Mouse (Mus musculus) midbrain, embryonic 12.5 days (tissue): ENCODE data around the gene Scamp3. TPM values are rescaled to one million over a fixed set of nuclear protein-coding genes. Genes with fewer than 3 reads are reported as not detected.
A peak's percentile ranks its signal among the peaks of the same experiment; 100 is the strongest.

ENCODE experiments used
- ATAC-seq: fragments of 200-750 bp; cut with Nextera tagmentation; 2 replicates; pipeline ENCODE4 v1.8.0; 2017; ENCODE audit warnings: low read depth, moderate TSS enrichment, moderate library complexity; ENCODE audit not compliant: low FRiP score
- H3K27ac ChIP-seq: fragments of 300-500 bp; sonication (generic); replicated peaks from 2 replicates; pipeline ENCODE4 v1.5.1; 2016; ENCODE audit warnings: mild to moderate bottlenecking
- H3K27me3 ChIP-seq: fragments of 300-500 bp; sonication (generic); 2 replicates; pipeline ENCODE4 v1.6.1; 2016; ENCODE audit warnings: mild to moderate bottlenecking
- H3K36me3 ChIP-seq: fragments of 300-500 bp; sonication (generic); 2 replicates; pipeline ENCODE4 v1.6.1; 2016
- H3K4me1 ChIP-seq: fragments of 300-500 bp; sonication (generic); 2 replicates; pipeline ENCODE4 v1.6.1; 2016
- H3K4me2 ChIP-seq: fragments of 300-500 bp; sonication (generic); replicated peaks from 2 replicates; pipeline ENCODE4 v1.6.1; 2016; ENCODE audit warnings: mild to moderate bottlenecking, moderate library complexity
- H3K4me3 ChIP-seq: fragments of 300-500 bp; sonication (generic); 2 replicates; pipeline ENCODE4 v1.5.1; 2016; ENCODE audit warnings: mild to moderate bottlenecking
- H3K9ac ChIP-seq: fragments of 300-500 bp; sonication (generic); replicated peaks from 2 replicates; pipeline ENCODE4 v1.6.1; 2016; ENCODE audit warnings: mild to moderate bottlenecking, moderate library complexity
- H3K9me3 ChIP-seq: fragments of 300-500 bp; sonication (generic); 2 replicates; pipeline ENCODE4 v1.6.1; 2016; ENCODE audit warnings: mild to moderate bottlenecking
- WGBS: fragments of 180-500 bp; shearing (Covaris S2); methylation state at CpG from one replicate; pipeline ENCODE4 v1.1.7; 2016; 5-methylcytosine and 5-hydroxymethylcytosine counted together
- polyA plus RNA-seq: library from polyadenylated mRNA; unstranded; fragments of >200 nt; fragmentation: Nextera tagmentation; extraction: Ambion mirVana; gene quantifications from 2 replicates; pipeline ENCODE4 v1.2.1, GENCODE M21; 2016

Scamp3 gene
- polyA plus RNA-seq, 1 experiment from 2014 or later = 97.1 TPM

- peak within 1 kb of the TSS; percentile 94 for H3K9ac ChIP-seq
- no peaks in the 10 kb centered on the region for H3K27me3 ChIP-seq
- peaks cover 31% of the 10 kb centered on the region for H3K4me1 ChIP-seq
- peak within 1 kb of the TSS; percentile 68 for H3K4me2 ChIP-seq
- H3K4me3 ChIP-seq = peak within 1 kb of the TSS; percentile 95
- peaks cover 31% of the 10 kb centered on the region for H3K36me3 ChIP-seq
- peak; percentile 96 for ATAC-seq
- no peaks in the 10 kb centered on the region for H3K9me3 ChIP-seq
- peak within 1 kb of the TSS; percentile 95 for H3K27ac ChIP-seq
- under 1% methylated on average over 79 of the region's 79 CpGs for WGBS
These were observed 12.6 kb upstream of the Scamp3 start, which contains the start of gene Clk2 for GRCm38 (mm10) chr3:89164506-89165267. TSS of gene Clk2 (plus strand) at chr3:89164795.

- Histone ChIP-seq H3K36me3 (peaks cover 38% of the 10 kb centered on the region), H3K9me3 (no peaks in the 10 kb centered on the region), H3K27me3 (no peaks in the 10 kb centered on the region), H3K27ac (peak overlapping the region; percentile 95), H3K4me2 (peak overlapping the region; percentile 68), H3K9ac (peak overlapping the region; percentile 94), H3K4me3 (peak overlapping the region; percentile 95), H3K4me1 (peaks cover 25% of the 10 kb centered on the region)
- 28% methylated on average over 12 of the region's 12 CpGs for WGBS
- ATAC-seq = no peak
These were observed 11.9 kb upstream of the Scamp3 start for GRCm38 (mm10) chr3:89165268-89165870.

GRCm38 (mm10) chr3:89166945-89167344, 10.3 kb upstream of the Scamp3 start:
- H3K4me2 ChIP-seq = no peak overlapping the region
- H3K4me1 ChIP-seq = peaks cover 25% of the 10 kb centered on the region
- peaks cover 52% of the 10 kb centered on the region for H3K36me3 ChIP-seq
- no peaks in the 10 kb centered on the region for H3K27me3 ChIP-seq
- 0 out of 2 replicates have a peak overlapping the region, but pooled peaks have one; percentile 15 for H3K9ac ChIP-seq
- no peak for ATAC-seq
- no peaks in the 10 kb centered on the region for H3K9me3 ChIP-seq
- no peak overlapping the region for H3K4me3 ChIP-seq
- no peak overlapping the region for H3K27ac ChIP-seq
- 93% methylated on average over 19 of the region's 19 CpGs for WGBS

- WGBS = 92% methylated on average over 11 of the region's 11 CpGs
These were observed 2.4 kb upstream of the Scamp3 start for GRCm38 (mm10) chr3:89174844-89175243.

GRCm38 (mm10) chr3:89175544-89175943, 1.7 kb upstream of the Scamp3 start:
- Histone ChIP-seq H3K4me1 (peaks cover 14% of the 10 kb centered on the region), H3K4me3 (no peak overlapping the region), H3K27ac (no peak overlapping the region), H3K4me2 (no peak overlapping the region), H3K27me3 (no peaks in the 10 kb centered on the region), H3K9ac (no peak overlapping the region), H3K36me3 (peaks cover 78% of the 10 kb centered on the region), H3K9me3 (no peaks in the 10 kb centered on the region)
- WGBS = 93% methylated on average over 10 of the region's 10 CpGs
- no peak for ATAC-seq

More at GRCm38 (mm10) chr3:89174844-89175243, 2.4 kb upstream of the Scamp3 start:
- Histone ChIP-seq H3K9me3 (no peaks in the 10 kb centered on the region), H3K4me1 (peaks cover 14% of the 10 kb centered on the region), H3K27me3 (no peaks in the 10 kb centered on the region), H3K9ac (no peak overlapping the region), H3K4me3 (no peak overlapping the region), H3K4me2 (no peak overlapping the region), H3K36me3 (peaks cover 78% of the 10 kb centered on the region), H3K27ac (no peak overlapping the region)
- no peak for ATAC-seq

DNA sequence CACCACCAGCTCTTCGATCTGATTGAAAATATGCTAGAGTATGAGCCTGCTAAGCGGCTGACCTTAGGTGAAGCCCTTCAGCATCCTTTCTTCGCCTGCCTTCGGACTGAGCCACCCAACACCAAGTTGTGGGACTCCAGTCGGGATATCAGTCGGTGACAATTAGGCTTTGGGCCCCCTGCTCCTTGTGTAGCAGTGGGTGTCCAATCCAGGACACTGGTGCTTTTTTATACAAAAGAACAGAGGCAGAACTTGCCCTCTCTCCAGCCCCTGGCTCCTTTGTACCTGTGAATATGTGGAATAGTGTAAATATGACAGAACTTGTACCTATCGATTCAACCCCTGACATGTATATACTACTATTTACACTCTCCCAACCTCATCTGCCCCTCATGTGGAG, 852 bp upstream of the Scamp3 start:
- no peak overlapping the region for H3K9ac ChIP-seq
- ATAC-seq = 0 out of 2 replicates have a peak, but pooled peaks have one; percentile 6
- H3K4me1 ChIP-seq = peaks cover 14% of the 10 kb centered on the region
- H3K4me2 ChIP-seq = no peak overlapping the region; the same call in 1 of the 2 replicates
- no peak overlapping the region for H3K27ac ChIP-seq
- no peaks in the 10 kb centered on the region for H3K9me3 ChIP-seq
- 85% methylated on average over 7 of the region's 7 CpGs for WGBS
- H3K4me3 ChIP-seq = no peak overlapping the region
- H3K36me3 ChIP-seq = peaks cover 79% of the 10 kb centered on the region
- H3K27me3 ChIP-seq = no peaks in the 10 kb centered on the region

DNA sequence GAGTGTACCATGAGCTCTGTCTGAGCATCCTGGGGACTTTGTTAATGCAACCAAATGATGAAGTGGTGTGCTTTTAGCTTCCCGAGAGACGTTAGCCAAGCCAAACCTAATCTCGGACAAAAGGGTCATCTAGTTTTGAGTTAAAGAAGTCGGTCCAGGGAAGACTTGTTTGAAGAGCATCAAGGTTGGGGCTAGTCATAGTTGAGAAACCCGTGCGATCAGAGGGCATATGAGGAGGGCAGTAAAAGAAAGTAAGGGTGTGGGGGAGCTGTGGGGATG, 773 bp downstream of the Scamp3 start:
- Histone ChIP-seq H3K9me3 (no peaks in the 10 kb centered on the region), H3K36me3 (peaks cover 74% of the 10 kb centered on the region), H3K27me3 (no peaks in the 10 kb centered on the region), H3K4me2 (peak overlapping the region; percentile 77), H3K9ac (peak overlapping the region; percentile 73), H3K4me3 (peak overlapping the region; percentile 66), H3K4me1 (peaks cover 17% of the 10 kb centered on the region), H3K27ac (no peak overlapping the region)
- WGBS = 10% methylated on average over 6 of the region's 6 CpGs
- ATAC-seq = no peak

GRCm38 (mm10) chr3:89179056-89179455, 1.8 kb downstream of the Scamp3 start:
- Histone ChIP-seq H3K27me3 (no peaks in the 10 kb centered on the region), H3K4me3 (0 out of 2 replicates have a peak overlapping the region, but pooled peaks have one; percentile 2), H3K36me3 (peaks cover 64% of the 10 kb centered on the region), H3K9me3 (no peaks in the 10 kb centered on the region), H3K27ac (no peak overlapping the region), H3K9ac (no peak overlapping the region), H3K4me2 (peak overlapping the region; percentile 77; the same call in 1 of the 2 replicates), H3K4me1 (peaks cover 25% of the 10 kb centered on the region)
- WGBS = 89% methylated on average over 11 of the region's 11 CpGs
- no peak for ATAC-seq

DNA sequence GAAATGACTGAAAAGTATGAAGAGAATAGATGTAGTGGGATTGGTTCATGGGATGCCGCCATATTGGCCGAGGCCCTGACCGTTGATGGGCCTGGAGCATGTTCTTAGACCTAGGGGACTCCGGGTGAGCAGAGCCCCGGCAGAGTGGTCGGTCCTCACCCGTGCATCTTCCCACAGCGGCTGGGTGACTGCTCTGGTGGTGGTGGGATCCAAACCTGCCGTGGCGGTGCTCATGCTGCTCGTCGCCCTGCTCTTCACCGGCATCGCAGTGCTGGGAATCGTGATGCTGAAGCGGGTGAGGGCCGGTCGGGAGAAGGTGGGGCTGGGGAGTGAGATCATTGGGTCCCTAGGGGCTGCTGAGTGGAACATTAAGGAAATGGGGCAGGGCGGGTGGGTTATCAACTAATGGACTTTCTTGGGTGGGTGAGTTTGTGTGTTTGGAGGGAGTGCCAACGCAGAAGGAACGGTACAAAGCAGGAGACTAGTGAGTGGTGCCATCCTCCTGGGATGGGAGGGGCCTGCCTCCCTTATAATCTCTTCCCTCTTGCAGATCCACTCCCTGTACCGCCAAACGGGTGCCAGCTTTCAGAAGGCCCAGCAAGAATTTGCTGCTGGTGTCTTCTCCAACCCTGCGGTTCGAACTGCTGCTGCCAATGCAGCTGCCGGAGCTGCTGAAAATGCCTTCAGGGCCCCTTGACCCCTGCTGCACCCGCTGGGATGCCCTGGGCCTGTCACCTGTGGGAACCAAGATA, 4.7 kb downstream of the Scamp3 start:
- Histone ChIP-seq H3K4me2 (no peak overlapping the region), H3K27ac (peak overlapping the region; percentile 90; the same call in 1 of the 2 replicates), H3K36me3 (peaks cover 37% of the 10 kb centered on the region), H3K4me3 (no peak overlapping the region), H3K9me3 (no peaks in the 10 kb centered on the region), H3K9ac (no peak overlapping the region), H3K27me3 (peaks cover 1% of the 10 kb centered on the region), H3K4me1 (peaks cover 45% of the 10 kb centered on the region)
- no peak for ATAC-seq
- WGBS = 96% methylated on average over 27 of the region's 27 CpGs

- Histone ChIP-seq H3K4me1 (peaks cover 51% of the 10 kb centered on the region), H3K27ac (peak overlapping the region; percentile 90), H3K4me3 (peak overlapping the region; percentile 62; the same call in 1 of the 2 replicates), H3K27me3 (peaks cover 8% of the 10 kb centered on the region), H3K9ac (peak overlapping the region; percentile 88; the same call in 1 of the 2 replicates), H3K9me3 (no peaks in the 10 kb centered on the region), H3K4me2 (peak overlapping the region; percentile 96), H3K36me3 (peaks cover 37% of the 10 kb centered on the region)
- peak; percentile 24; the same call in 1 of the 2 replicates for ATAC-seq
- 55% methylated on average over 7 of the region's 7 CpGs for WGBS
These were observed 5.3 kb downstream of the Scamp3 start for GRCm38 (mm10) chr3:89182531-89183057.

GRCm38 (mm10) chr3:89183058-89183958, 6.0 kb downstream of the Scamp3 start, which contains the start of gene Fam189b:
TSS of gene Fam189b (plus strand) at chr3:89183143.
- 6% methylated on average over 39 of the region's 39 CpGs for WGBS
- Histone ChIP-seq H3K4me1 (peaks cover 54% of the 10 kb centered on the region), H3K9ac (peak within 1 kb of the TSS; percentile 88), H3K9me3 (no peaks in the 10 kb centered on the region), H3K4me3 (peak within 1 kb of the TSS; percentile 62), H3K36me3 (peaks cover 39% of the 10 kb centered on the region), H3K27ac (peak within 1 kb of the TSS; percentile 90), H3K4me2 (peak within 1 kb of the TSS; percentile 96), H3K27me3 (peaks cover 14% of the 10 kb centered on the region)
- peak; percentile 91 for ATAC-seq
